Mouse (Mus musculus) heart, adult 9 months (tissue): ENCODE data around the gene Ager.

Source experiments
- DNase-seq, 2 experiments: peaks; one replicate each; pipeline ENCODE4 v3.0.0; 2022; ENCODE audit warnings: low spot score in 2 of 2

Ager gene

GRCm38 (mm10) chr17:34597566-34598095 is at the start of gene Ager:
Gene Ager, plus strand, starts transcription at chr17:34597862.
- DNase-seq, result no peak

GRCm38 (mm10) chr17:34549156-34549555 is 48.5 kb upstream of the Ager start:
- no peak for DNase-seq

GRCm38 (mm10) chr17:34549843-34550242 is 47.8 kb upstream of the Ager start:
- no peak for DNase-seq

- DNase-seq, result peak; percentile 69 to 76
These were observed 42.2 kb upstream of the Ager start for GRCm38 (mm10) chr17:34555483-34555882.

GRCm38 (mm10) chr17:34556406-34556805 is 41.3 kb upstream of the Ager start:
- DNase-seq, result no peak

GRCm38 (mm10) chr17:34557411-34557810 is 40.3 kb upstream of the Ager start:
- no peak for DNase-seq

GRCm38 (mm10) chr17:34559116-34559515 is 38.5 kb upstream of the Ager start:
- no peak for DNase-seq

- no peak for DNase-seq
These were observed 37.8 kb upstream of the Ager start for GRCm38 (mm10) chr17:34559895-34560294.

- DNase-seq, result no peak
These were observed 37.2 kb upstream of the Ager start for GRCm38 (mm10) chr17:34560438-34560837.

- DNase-seq, result no peak
These were observed 36.5 kb upstream of the Ager start for GRCm38 (mm10) chr17:34561200-34561599.

- no peak for DNase-seq
These were observed 35.1 kb upstream of the Ager start for GRCm38 (mm10) chr17:34562595-34562994.

GRCm38 (mm10) chr17:34563354-34563753 is 34.3 kb upstream of the Ager start:
- no peak for DNase-seq

GRCm38 (mm10) chr17:34564003-34564421 is 33.6 kb upstream of the Ager start, which contains the start of gene Notch4:
Gene Notch4, plus strand, starts transcription at chr17:34564268.
- peak; percentile 69 to 85 for DNase-seq

- DNase-seq, result peak; percentile 67 to 86
These were observed 32.9 kb upstream of the Ager start for GRCm38 (mm10) chr17:34564796-34565195.

GRCm38 (mm10) chr17:34567311-34567710 is 30.4 kb upstream of the Ager start:
- DNase-seq, result no peak

- DNase-seq, result no peak
These were observed 29.2 kb upstream of the Ager start for GRCm38 (mm10) chr17:34568421-34568820.

- DNase-seq, result no peak
These were observed 27.7 kb upstream of the Ager start for GRCm38 (mm10) chr17:34569919-34570318.

GRCm38 (mm10) chr17:34571875-34572274 is 25.8 kb upstream of the Ager start:
- DNase-seq, result no peak

GRCm38 (mm10) chr17:34572361-34572760 is 25.3 kb upstream of the Ager start:
- DNase-seq, result no peak

GRCm38 (mm10) chr17:34576577-34576976 is 21.1 kb upstream of the Ager start:
- no peak for DNase-seq

GRCm38 (mm10) chr17:34578070-34578469 is 19.6 kb upstream of the Ager start:
- no peak for DNase-seq

- no peak for DNase-seq
These were observed 15.1 kb upstream of the Ager start for GRCm38 (mm10) chr17:34582528-34582927.

GRCm38 (mm10) chr17:34583397-34583796 is 14.3 kb upstream of the Ager start:
- no peak for DNase-seq

GRCm38 (mm10) chr17:34583819-34584218 is 13.8 kb upstream of the Ager start:
- no peak for DNase-seq
